Mouse (Mus musculus): ENCODE measurements around the gene Lss.

Gene Lss

DNA sequence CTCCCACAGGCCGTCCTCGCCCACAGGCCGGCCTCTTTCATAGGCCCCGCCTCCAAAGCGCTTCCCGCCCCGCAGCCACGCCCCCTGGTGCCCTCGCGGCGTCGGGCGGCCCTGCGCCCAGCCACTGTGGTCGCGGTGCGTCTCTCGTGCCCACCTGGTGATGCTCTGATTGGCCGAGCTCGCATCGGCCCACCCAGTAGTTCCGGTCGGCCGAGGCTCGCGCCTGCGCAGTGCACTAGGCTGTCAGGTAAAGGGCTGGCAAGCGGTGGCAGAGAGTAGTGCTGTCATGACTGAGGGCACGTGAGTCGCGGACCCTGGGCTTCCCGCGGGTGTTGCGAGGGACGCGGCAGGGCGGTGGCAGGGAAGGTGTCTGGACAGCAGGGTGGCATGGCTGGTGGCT is at the start of gene Lss:
Lss (plus strand) TSS at position 214 of the 400 bp plus-strand sequence.
- DNase-seq (ENCODE audit: inconsistent ontology term): peak; percentile 98

GRCm38 (mm10) chr10:76486302-76486701 is 45.1 kb upstream of the Lss start:
- DNase-seq (ENCODE audit: inconsistent ontology term): no peak

GRCm38 (mm10) chr10:76488265-76488664 is 43.1 kb upstream of the Lss start:
- no peak for DNase-seq (ENCODE audit: inconsistent ontology term)

GRCm38 (mm10) chr10:76489205-76489604 is 42.2 kb upstream of the Lss start:
- no peak for DNase-seq (ENCODE audit: inconsistent ontology term)

- DNase-seq (ENCODE audit: inconsistent ontology term): no peak
Measured at GRCm38 (mm10) chr10:76493527-76493926, 37.9 kb upstream of the Lss start.

GRCm38 (mm10) chr10:76495501-76495900 is 35.9 kb upstream of the Lss start:
- DNase-seq (ENCODE audit: inconsistent ontology term): no peak

DNA sequence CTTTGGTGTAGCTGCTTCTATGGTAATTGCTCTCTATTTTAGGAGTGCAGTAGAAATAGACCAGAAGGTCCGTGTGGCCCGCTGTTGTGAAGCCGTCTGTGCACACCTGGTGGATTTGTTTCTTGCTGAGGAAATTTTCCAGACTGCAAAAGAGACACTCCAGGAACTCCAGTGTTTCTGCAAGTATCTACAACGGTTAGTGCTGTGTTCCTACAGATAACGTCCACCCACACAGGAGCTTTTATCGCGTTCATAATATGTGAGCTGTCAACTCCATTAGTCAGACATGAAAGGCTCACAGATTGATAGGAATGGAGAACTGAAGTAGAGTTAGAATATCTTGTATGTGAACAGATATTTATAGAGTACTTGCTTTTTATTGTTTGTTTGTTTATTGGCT is 35.0 kb upstream of the Lss start:
- no peak for DNase-seq (ENCODE audit: inconsistent ontology term)

DNA sequence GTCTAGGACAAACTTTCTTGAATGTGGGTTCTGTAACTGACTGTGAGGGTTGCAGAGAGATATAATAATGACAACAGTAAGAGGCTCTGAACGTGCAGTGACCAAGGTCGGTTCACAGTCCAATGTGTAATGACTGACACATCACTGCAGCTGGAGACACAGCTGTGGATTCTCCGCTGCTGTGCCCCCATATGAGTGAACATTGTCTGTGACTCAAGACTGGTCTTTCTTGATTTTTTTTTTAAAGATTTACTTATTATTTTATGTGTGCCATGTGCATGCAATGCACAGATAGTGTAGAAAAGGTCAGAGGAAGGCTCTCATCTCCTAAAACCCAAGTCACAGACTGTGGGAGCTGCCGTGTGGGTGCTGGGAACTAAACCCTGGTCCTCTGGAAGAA is 33.9 kb upstream of the Lss start:
- no peak for DNase-seq (ENCODE audit: inconsistent ontology term)

DNA sequence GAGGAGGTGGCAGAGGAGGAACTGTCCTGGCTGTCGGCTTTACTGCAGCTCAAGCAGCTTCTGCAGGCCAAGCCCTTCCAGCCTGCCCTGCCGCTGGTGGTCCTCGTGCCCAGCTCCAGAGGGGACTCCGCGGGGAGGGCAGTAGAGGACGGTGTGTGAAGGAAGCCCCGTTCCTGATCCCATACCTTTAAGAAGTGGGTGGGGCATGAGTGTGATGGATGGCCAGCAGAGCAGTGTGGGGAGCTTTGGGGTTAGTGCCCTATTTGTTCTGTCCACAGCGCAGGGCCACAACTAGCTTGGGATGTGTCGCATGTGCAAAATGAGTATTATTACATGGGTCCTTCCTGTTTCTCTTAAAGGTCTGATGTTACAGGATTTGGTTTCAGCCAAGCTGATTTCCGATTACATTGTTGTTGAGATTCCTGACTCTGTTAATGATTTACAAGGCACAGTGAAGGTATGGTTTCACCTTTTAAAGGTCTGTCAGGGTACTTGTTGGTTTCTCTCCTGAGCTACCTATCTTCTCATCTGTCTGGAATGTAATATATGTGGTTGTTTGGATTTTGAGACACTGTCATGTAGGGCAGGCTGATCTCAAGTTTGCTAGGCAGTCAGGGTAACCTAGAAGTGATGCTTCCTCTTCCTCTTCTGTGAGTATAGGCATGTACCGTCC is 27.0 kb upstream of the Lss start:
- no peak for DNase-seq (ENCODE audit: inconsistent ontology term)

DNA sequence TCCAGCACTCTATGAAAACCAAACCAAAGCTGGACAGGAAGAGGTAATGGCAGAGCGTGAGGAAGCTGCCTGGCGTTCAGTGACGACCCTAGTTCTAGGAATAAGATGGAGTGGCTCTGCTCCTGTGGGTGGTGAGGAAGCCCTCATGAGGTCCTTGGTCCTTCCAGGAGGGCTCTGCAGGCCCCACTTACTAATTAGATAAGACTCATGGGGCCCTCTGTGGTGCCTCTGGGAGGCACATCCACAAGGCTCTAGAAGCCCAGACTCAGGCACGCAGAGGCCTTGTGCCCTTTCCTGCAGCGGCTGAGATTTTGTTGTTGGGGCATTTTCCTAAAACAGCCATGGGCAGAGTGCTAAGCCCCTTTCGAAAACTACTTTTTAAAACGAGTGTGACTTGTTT is 25.5 kb upstream of the Lss start:
- no peak for DNase-seq (ENCODE audit: inconsistent ontology term)

GRCm38 (mm10) chr10:76512965-76513583 is 18.3 kb upstream of the Lss start:
- DNase-seq (ENCODE audit: inconsistent ontology term): peak; percentile 68

- DNase-seq (ENCODE audit: inconsistent ontology term): no peak
Measured at GRCm38 (mm10) chr10:76530922-76531321, 466 bp upstream of the Lss start.

DNA sequence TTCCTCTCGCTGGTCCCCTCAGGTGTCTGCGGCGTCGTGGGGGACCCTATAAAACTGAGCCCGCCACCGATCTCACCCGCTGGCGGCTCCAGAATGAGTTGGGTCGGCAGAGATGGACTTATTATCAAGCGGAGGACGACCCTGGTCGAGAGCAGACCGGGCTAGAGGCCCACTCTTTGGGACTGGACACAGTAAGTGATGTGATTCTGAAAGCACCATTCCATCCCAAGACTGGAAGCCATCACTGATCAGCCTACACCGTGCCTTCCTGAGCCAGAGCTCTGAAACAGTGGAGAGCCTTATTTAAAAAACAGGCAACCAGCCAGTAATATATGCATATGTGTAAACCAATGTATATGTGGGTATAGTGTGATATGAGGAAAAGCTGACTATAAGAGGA is 440 bp downstream of the Lss start:
- no peak for DNase-seq (ENCODE audit: inconsistent ontology term)

DNA sequence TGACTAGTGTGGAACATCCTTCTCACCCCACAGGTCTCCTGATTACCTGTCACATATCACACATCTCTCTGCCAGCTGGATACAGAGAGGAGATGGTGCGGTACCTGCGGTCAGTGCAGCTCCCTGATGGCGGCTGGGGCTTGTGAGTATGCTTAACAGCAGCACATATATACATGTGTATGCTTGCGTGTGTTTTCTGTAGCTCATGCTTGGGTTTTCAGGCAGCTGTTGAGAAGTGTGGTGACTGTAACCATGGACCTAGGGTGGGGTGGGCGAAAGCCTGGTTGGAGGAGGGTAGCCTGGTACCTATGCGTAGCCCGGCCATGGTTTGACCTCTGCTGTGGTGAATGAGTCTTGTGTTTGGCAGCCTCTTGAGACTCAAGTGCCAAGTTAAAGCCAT is 4.1 kb downstream of the Lss start:
- no peak for DNase-seq (ENCODE audit: inconsistent ontology term)

GRCm38 (mm10) chr10:76537619-76538018 is 6.2 kb downstream of the Lss start:
- no peak for DNase-seq (ENCODE audit: inconsistent ontology term)

DNA sequence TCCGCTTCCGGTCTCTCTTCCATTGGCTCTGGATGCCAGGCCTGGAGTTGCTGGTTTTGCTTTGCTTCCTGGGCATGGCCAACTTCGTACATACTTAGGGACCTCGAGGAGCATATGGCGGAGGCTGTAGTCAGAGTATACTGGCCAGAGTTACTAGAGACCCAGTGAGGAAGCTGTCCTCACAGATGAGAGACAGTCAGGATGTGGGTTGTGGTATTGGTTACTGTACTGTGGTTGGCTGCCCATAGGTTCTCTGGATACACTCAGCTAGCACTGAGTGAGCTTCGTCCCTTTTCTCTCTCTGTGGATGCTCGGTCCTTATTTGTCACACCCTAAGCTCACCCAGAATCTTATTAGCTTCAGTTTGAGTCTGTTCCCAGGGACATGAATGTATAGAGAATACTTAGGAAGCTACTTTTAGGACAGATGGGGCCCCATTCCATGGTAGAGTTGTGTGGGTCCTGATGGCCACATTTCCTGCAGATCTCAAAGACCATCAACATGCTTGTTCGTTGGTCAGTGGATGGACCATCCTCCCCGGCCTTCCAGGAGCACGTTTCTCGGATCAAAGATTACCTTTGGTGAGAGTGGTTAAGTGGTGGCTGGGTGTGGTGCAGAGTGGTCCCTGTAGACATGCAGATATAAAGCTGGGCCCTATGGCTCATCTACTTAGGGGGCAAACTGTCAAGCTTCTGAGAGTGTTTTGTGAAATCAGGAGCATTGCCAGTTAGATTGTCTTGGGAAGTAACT is 10.1 kb downstream of the Lss start:
- DNase-seq (ENCODE audit: inconsistent ontology term): no peak

DNA sequence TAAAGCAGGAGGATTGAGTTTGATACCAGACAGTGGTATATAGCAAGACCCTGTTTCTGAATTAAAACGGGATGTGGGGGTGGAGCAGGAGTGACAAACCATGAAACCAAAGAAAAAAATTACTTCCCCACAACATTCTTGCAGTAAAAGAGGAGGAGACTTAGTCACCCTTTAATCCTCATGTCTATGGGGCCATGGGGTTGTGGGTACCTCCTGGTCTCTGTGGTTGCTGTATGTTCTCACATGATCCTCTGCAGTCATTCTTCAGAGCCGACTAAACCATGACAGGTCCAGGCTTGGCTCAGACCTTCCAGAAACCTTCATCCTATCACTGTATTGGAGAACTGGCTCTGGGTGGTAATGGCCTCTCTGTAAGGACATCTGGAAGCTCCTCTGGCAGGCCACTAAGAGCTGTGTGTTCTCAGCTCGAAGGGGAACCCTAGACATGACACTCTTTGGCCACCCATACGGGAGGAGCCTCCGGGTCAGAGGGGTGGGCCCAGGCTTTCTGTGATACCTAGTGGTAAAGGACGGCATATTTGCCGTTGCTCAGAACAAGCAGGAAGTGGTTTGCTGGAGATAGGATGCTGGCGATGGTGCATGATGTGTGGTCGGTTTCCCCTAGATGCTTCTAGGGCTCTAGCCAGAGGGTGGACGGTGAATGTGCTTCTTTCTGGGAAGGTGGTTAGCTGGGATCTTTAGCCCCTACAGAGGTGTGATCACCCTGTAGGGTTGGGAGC is 11.4 kb downstream of the Lss start:
- no peak for DNase-seq (ENCODE audit: inconsistent ontology term)

- DNase-seq (ENCODE audit: inconsistent ontology term): no peak
Measured at GRCm38 (mm10) chr10:76546566-76546965, 15.2 kb downstream of the Lss start.

DNA sequence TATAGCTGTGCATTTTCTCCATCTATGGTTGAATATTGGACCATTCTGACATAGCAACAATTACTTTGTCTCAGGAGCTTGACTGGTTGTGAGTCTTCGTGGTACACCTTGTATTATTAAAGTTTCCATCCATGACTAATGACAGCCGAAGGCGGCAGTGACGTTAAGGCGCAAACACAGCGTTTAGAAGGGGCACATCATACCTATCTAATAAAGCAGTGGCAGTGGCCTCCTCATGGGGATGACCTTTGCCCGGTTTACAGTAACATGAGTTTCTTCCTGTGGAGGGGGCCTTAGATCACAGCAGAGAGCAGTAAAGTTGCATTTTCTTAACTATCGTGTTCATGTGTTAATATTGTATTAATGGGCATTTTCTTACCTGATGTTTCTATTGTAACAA is 16.8 kb downstream of the Lss start:
- no peak for DNase-seq (ENCODE audit: inconsistent ontology term)

DNA sequence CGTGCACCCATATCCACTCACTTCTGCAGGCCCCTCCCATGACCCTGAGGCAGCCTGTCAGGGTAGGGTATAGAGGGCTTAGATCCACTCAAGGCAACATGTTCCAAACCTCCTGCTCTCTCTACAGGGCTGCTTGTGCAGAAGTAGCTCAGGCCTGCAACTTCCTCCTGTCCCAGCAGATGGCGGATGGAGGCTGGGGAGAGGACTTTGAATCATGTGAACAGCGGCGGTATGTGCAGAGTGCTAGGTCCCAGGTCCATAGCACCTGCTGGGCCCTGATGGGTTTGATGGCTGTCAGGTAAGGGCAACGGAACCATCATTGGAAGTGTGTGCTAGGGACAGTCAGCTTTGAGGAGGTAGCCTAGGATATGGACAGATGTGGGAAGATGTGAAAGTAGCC is 19.1 kb downstream of the Lss start:
- DNase-seq (ENCODE audit: inconsistent ontology term): no peak

DNA sequence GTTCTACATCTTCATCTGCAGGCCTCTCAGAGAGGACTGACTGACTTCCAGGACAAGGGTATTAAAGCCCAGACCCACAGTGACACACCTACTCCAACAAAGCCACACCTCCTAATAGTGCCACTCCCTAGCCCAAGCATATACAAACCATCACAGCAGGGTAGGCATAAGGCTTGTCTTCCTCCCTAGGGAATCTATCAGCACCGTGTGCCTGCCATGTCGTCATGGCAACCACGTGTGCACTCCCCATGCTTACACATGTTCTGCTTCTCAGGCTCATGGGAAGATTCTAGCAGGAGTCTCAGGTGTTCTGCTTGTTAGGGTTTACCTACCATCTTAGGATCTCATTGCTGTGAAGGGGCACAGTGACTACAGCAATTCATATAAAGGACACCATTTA is 20.2 kb downstream of the Lss start:
- no peak for DNase-seq (ENCODE audit: inconsistent ontology term)

DNA sequence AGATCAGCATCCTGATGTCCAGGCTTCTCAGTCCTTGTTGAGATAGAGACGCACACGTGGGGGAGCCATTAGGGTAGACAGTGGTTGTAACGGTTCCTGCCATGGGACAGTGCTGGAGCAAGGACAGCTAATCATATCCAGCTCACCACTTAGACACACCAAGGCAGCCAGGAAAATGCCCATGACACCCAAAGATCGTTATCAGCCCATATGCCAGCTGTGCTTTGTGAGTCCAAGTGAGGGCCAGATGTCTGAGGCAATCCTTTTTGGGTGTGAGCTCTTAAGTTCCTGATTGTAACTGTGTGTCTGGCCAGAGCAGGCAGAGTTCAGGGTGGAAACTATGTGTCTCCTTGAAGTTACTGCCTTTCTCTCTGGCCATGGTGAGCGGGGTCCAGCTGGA is 22.7 kb downstream of the Lss start:
- DNase-seq (ENCODE audit: inconsistent ontology term): no peak

Data from Muller cell, postnatal 12 days (primary cell).